Mouse (Mus musculus): ENCODE results near the gene Hsp90ab1. TPM values are rescaled to one million over a fixed set of nuclear protein-coding genes. Genes with fewer than 3 reads are reported as not detected.

The Hsp90ab1 gene
- total RNA-seq, 1 experiment from 2014 or later, result 1,101 TPM

DNA sequence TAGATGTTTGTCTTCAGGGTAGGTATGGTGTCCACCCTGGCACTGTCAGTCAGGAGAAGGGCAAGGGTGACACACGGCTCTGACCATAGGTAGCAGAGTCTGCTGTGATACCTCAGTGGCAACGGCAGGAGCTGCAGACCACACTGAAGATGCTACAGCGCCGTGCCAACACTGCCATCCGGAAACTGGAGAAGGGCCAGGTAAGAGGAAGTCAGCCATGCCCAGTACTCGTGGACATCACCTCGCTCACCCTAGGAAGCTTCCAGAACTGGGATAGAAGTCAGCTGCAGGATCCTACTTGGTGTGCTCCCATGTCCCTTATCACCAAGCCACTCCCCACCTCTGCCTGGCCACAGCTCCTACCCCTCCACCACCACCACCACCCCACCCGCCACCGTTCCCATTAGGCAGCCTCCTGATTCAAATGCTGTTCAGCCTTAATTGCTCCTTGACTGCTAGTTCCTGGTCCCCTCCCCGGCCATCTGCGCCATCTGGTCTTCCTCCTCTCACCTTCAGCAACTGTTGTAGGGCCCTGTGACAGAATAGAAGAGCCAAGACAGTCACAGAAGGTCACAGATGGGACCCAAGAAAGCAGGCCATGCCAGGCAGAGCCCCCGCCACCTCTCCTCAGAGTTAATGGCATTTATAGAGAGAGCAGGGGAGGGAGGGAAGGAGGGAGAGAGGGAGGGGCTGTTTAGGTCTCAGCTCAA lies 54.1 kb downstream of the Hsp90ab1 start:
- no peak for ATAC-seq (replicated peaks; ENCODE audit: insufficient number of reproducible peaks, low FRiP score, low TSS enrichment, poor library complexity, severe bottlenecking)

Other genes starting within 250 kb of the Hsp90ab1 start
- 104 to 149 TPM (median 135 TPM) in 3 replicates for gene Cdc5l, start 139.5 kb downstream of the Hsp90ab1 start, total RNA-seq (2017)
- gene Spats1, start 97.9 kb downstream of the Hsp90ab1 start, total RNA-seq (2017), result not detected in 3 replicates
- 3.1 to 5.3 TPM (median 4.3 TPM) in 3 replicates for gene Aars2, start 66.4 kb downstream of the Hsp90ab1 start, total RNA-seq (2017)
- gene Tcte1, start 49.8 kb downstream of the Hsp90ab1 start, total RNA-seq (2017), result not detected in 3 replicates
- gene Tmem151b, start 23.6 kb downstream of the Hsp90ab1 start, total RNA-seq (2017), result 0.10 to 0.32 TPM in 2 of 3 replicates, not detected in the other
- 55.6 to 60.0 TPM (median 55.9 TPM) in 3 replicates for gene Nfkbie, start 17.6 kb downstream of the Hsp90ab1 start, total RNA-seq (2017)
- 26.7 to 47.1 TPM (median 39.0 TPM) in 3 replicates for gene Slc35b2, start 9.4 kb downstream of the Hsp90ab1 start, total RNA-seq (2017)
- 34.4 to 64.6 TPM (median 37.8 TPM) in 3 replicates for gene Slc29a1, start 26.3 kb upstream of the Hsp90ab1 start, total RNA-seq (2017)
- not detected in 3 replicates for gene Mymx, start 28.8 kb upstream of the Hsp90ab1 start, total RNA-seq (2017)
- 0.68 TPM in 1 of 3 replicates, not detected in the others for gene Capn11, start 86.1 kb upstream of the Hsp90ab1 start, total RNA-seq (2017)
- gene Mrpl14, start 113.1 kb upstream of the Hsp90ab1 start, total RNA-seq (2017), result 7.8 to 26.8 TPM (median 18.1 TPM) in 3 replicates
- gene Tmem63b, start 113.6 kb upstream of the Hsp90ab1 start, total RNA-seq (2017), result 17.1 to 29.0 TPM (median 19.7 TPM) in 3 replicates
- gene 1600014C23Rik, start 160.6 kb upstream of the Hsp90ab1 start, total RNA-seq (2017), result not detected in 3 replicates